Mouse (Mus musculus) B cell, adult 2 months (primary cell): ENCODE results near the gene Kifc3.

Experiments
- DNase-seq, 2 experiments: peaks; one replicate each; pipeline ENCODE4 v3.0.0; 2022

Kifc3 gene

DNA sequence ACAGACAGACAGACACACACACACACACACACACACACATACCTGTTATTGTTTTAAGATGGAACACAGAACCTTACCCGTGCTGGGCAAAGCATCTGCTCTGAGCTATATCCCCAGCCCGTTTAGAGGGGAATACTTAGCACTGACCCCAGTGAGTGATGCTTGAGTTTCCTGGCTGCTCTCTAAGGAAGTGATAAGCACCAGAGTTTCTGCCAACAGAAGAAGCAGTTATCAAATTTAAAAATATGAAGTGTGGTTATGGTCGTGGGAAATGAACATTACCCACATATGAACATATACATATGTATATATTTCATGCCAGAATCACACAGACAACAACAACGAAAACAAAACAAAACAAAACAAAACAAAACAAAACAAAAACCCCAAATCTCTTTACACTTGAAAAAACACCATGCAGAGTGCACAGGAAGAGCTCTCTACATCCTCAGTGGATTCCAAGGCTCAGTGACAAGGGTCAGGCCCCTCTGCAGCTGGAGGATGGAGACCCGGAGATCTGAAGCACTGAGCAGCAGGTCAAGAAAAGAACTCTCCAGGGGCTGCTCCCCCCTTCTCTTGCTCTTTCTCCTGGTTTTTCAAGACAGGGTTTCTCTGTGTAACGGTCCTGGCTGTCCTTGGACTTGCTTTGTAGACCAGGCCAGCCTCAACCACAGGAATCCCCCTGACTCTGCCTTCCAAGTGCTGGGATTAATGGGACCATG lies 142.6 kb downstream of the Kifc3 start:
- no peak for DNase-seq

DNA sequence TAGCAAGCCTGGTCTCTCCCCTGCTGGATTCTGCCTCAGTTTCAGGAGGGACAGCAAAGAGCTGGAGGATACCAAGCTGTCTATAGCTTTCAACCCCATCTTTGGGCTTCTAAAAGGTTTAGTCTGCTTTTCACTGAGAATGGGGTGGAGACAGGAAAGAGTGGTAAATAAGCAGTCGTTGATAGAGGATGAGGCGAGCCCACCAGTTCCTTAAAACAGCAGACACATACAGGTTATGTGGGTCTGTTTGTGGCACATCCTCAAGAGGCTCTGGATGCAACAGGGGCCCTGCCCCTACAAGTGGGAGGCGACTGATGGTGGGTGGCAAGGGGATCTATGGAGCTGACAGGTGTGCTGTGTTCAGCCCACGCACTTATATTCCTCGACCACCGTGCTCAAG lies 144.0 kb downstream of the Kifc3 start:
- DNase-seq, result peak; percentile 24 to 34

DNA sequence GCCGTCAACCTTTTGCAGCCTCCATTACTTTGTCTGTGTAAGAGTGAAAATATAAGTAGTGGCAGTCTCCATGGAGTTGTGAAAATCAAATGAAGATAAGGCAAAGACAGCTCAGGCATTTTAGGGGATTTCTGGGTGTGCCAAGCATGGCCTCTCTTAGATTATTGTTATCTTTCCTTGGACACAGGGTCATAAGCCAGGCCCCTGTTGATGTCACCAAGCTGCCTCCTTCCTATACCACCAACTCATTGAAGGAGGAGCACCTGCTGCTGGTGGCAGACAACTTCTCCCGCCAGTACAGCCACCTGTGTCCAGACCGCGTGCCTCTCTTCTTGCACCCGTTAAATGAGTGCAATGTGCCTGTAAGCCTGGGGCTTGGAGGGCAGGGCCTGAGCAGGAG lies 146.2 kb downstream of the Kifc3 start:
- DNase-seq, result no peak

DNA sequence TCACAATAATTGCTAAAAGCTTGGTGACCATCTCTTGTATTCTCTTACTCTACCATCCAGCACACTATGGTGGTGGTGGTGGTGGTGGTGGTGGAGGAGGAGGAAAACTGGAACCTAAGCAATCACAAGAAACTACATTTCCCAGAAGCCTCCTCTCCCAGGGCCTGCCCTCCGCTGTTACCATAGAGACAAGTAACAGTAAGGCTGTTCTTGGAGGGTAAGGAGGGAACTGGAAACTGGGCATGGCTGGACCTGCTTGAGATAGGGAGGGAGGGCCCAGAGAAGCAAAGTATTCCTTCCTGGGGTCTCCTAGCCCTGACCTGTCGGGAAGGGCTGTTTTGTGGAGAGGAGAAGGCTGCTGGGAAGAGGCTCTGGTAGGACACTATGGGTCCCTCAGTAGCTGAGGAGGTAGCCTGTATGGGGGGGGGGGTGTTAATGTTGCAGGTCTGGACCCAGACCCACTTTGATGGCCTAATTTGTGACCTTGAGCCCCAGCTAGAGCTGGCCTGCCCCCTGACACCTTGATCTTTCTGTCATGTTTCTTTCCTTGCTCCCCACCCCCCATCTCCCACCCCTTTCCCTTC lies 147.6 kb downstream of the Kifc3 start, which contains the start of gene Drc7:
Gene Drc7, plus strand, starts transcription at position 177 of the 584 bp plus-strand sequence.
- no peak for DNase-seq

DNA sequence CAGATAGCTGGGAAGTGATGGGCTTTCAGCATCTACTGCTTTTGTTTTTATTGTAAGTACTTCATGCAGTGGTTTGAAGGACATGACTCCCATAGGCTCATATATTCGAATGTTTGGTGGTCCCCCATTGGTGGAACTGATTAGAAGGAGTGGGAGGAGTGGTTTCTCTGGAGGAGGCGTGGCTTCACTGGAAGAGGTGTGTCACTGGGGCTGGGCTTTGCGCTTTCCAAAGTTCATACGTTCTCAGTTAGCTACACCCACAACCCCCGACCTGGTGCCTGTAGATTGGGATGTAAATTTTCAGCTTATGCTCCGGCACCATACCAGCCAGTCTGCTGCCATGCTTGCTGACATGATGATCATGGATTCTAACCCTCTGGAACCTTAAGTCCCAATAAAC lies 148.2 kb downstream of the Kifc3 start:
- DNase-seq, result no peak
